Mouse (Mus musculus) lung, adult 2 months (tissue): ENCODE results near the gene Galnt15.
A peak's percentile ranks its signal among the peaks of the same experiment; 100 is the strongest.

ENCODE experiments used
- CTCF ChIP-seq: fragments of 200-500 bp; IDR thresholded peaks from 2 replicates; pipeline ENCODE4 v1.5.1; 2011; ENCODE audit warnings: mild to moderate bottlenecking, low read length, control low read depth; ENCODE audit not compliant: insufficient read depth
- POLR2A ChIP-seq: fragments of 200-500 bp; IDR thresholded peaks from 2 replicates; pipeline ENCODE4 v1.6.1; 2011; ENCODE audit warnings: low read depth, mild to moderate bottlenecking, control low read depth, low read length, borderline replicate concordance; ENCODE audit errors: extremely low read depth

- TF ChIP-seq CTCF, result no peak
- peak; percentile 27; the same call in 1 of the 2 replicates for TF ChIP-seq POLR2A
Measured at GRCm38 (mm10) chr14:32029411-32029992, 713 bp downstream of the Galnt15 start.
